Mouse (Mus musculus) embryonic fibroblast, embryonic 13.5 days (primary cell): ENCODE data around the gene Tsn.
A peak's percentile ranks its signal among the peaks of the same experiment; 100 is the strongest.

ENCODE experiments used
- CTCF ChIP-seq: IDR thresholded peaks from 2 replicates; pipeline ENCODE4 v1.5.1; 2011; ENCODE audit warnings: mild to moderate bottlenecking, control low read depth, low read length, moderate library complexity, borderline replicate concordance; ENCODE audit not compliant: insufficient read depth
- POLR2A ChIP-seq: IDR thresholded peaks from 2 replicates; pipeline ENCODE4 v1.6.1; 2011; ENCODE audit warnings: low read depth, mild to moderate bottlenecking, control low read depth, low read length, moderate library complexity

DNA sequence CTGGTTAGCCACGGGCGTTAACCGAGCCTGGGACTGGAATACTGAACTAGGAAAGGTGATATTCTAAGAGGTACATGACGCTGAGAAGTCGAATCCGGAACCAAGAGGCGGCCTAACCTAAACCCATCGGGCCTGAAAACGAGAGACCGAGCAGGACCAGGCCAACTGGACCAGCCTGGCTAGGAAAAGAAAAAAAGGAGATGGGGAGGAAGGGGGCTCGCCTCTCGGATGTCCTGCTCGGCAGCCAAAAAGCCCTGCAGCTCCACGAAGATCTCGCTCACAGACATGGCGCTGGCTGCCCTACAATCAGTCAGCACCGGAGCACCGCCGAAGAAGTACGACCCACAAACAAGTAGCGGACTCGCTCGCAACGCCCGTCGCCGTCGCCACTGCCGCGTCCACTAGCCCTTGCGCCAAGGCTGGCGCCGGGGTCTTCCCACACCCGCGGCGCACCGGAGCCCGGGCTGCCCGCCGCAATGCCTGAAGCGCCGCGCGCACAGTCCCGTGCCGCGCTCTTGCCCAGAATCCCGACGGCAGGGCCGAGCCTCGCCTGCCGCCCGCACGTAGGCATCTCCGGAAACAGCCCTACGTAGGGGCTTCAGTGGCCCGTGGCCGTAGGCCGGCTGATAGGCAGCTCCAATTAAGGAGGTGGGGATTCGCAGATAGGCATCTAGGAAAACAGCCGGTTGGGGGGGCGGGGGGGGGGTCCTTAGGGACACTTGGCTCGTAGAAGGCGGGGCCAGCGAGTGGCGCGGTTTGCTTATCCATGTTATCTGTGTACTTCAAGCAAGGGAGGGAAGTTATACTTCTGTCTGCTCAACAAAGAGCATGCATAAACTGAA, 538 bp downstream of the Tsn start:
- no peak for TF ChIP-seq CTCF
- TF ChIP-seq POLR2A, result peak; percentile 92
